Mouse (Mus musculus): Measurements from ENCODE around the gene Rtl1.

Rtl1 gene

GRCm38 (mm10) chr12:109572259-109572658 lies 27.9 kb downstream of the Rtl1 start:
- DNase-seq (ENCODE audit: low read depth) = no peak

GRCm38 (mm10) chr12:109560111-109560695 lies 39.9 kb downstream of the Rtl1 start:
- DNase-seq (ENCODE audit: low read depth) = no peak

GRCm38 (mm10) chr12:109558891-109559487 lies 41.1 kb downstream of the Rtl1 start:
- no peak for DNase-seq (ENCODE audit: low read depth)

- DNase-seq (ENCODE audit: low read depth) = no peak
Measured at GRCm38 (mm10) chr12:109558226-109558824, 41.8 kb downstream of the Rtl1 start.

- no peak for DNase-seq (ENCODE audit: low read depth)
Measured at GRCm38 (mm10) chr12:109555837-109556409, 44.2 kb downstream of the Rtl1 start.

GRCm38 (mm10) chr12:109553568-109553967 lies 46.6 kb downstream of the Rtl1 start:
- no peak for DNase-seq (ENCODE audit: low read depth)

- no peak for DNase-seq (ENCODE audit: low read depth)
Measured at GRCm38 (mm10) chr12:109552754-109553525, 47.2 kb downstream of the Rtl1 start.

GRCm38 (mm10) chr12:109551771-109552170 lies 48.4 kb downstream of the Rtl1 start:
- DNase-seq (ENCODE audit: low read depth) = no peak

GRCm38 (mm10) chr12:109547085-109547484 lies 53.0 kb downstream of the Rtl1 start:
- DNase-seq (ENCODE audit: low read depth) = no peak

- DNase-seq (ENCODE audit: low read depth) = no peak
Measured at GRCm38 (mm10) chr12:109545875-109546732, 54.0 kb downstream of the Rtl1 start.

- DNase-seq (ENCODE audit: low read depth) = no peak
Measured at GRCm38 (mm10) chr12:109543281-109543923, 56.7 kb downstream of the Rtl1 start.

- no peak for DNase-seq (ENCODE audit: low read depth)
Measured at GRCm38 (mm10) chr12:109542635-109543249, 57.4 kb downstream of the Rtl1 start.

- DNase-seq (ENCODE audit: low read depth) = no peak
Measured at GRCm38 (mm10) chr12:109542011-109542410, 58.1 kb downstream of the Rtl1 start.

GRCm38 (mm10) chr12:109541540-109541899 lies 58.6 kb downstream of the Rtl1 start:
- no peak for DNase-seq (ENCODE audit: low read depth)

- DNase-seq (ENCODE audit: low read depth) = no peak
Measured at GRCm38 (mm10) chr12:109540739-109541539, 59.2 kb downstream of the Rtl1 start.

- DNase-seq (ENCODE audit: low read depth) = no peak
Measured at GRCm38 (mm10) chr12:109539950-109540349, 60.2 kb downstream of the Rtl1 start.
